In genomic region chr11:20254791-20255190, GRCm38 (mm10) we compare ENCODE assay signal across 28 mouse cellular contexts.
"Had no signal": no experiment of that assay in that cellular context is flagged by ENCODE, and none has a peak within 500 bp of the region (broad histone marks: within the 10 kb centered on the region; RNA-seq: fewer than 3 reads in every experiment).

No protein-coding gene starts in this region.

- H3K9me3 ChIP-seq: limb, embryonic 10.5 days; limb, embryonic 13.5 days; limb, embryonic 15.5 days; liver, embryonic 12.5 days; liver, embryonic 13.5 days; liver, embryonic 15.5 days; lung, embryonic 15.5 days; midbrain, embryonic 10.5 days; midbrain, embryonic 12.5 days; midbrain, embryonic 13.5 days; midbrain, embryonic 15.5 days; neural tube, embryonic 12.5 days had no signal

- H3K36me3 ChIP-seq: limb, embryonic 10.5 days; limb, embryonic 12.5 days; limb, embryonic 13.5 days; limb, embryonic 15.5 days; liver, embryonic 12.5 days; liver, embryonic 13.5 days; liver, embryonic 15.5 days; lung, embryonic 15.5 days; midbrain, embryonic 10.5 days; midbrain, embryonic 12.5 days; midbrain, embryonic 13.5 days; midbrain, embryonic 15.5 days; neural tube, embryonic 12.5 days had no signal

- H3K4me3 ChIP-seq: limb, embryonic 10.5 days; limb, embryonic 12.5 days; limb, embryonic 13.5 days; limb, embryonic 15.5 days; liver, embryonic 12.5 days; liver, embryonic 13.5 days; liver, embryonic 15.5 days; lung, embryonic 15.5 days; megakaryocyte, embryonic 14.5 days; midbrain, embryonic 10.5 days; midbrain, embryonic 12.5 days; midbrain, embryonic 13.5 days; midbrain, embryonic 15.5 days; myocyte; neural tube, embryonic 12.5 days had no signal

- H3K9ac ChIP-seq: limb, embryonic 12.5 days; limb, embryonic 13.5 days; limb, embryonic 15.5 days; liver, embryonic 12.5 days; liver, embryonic 13.5 days; liver, embryonic 14.5 days; liver, embryonic 15.5 days; liver, postnatal 0 days; lung, embryonic 14.5 days; lung, embryonic 15.5 days; midbrain, embryonic 12.5 days; midbrain, embryonic 13.5 days; midbrain, embryonic 15.5 days; neural tube, embryonic 12.5 days had no signal

- H3K27me3 ChIP-seq: limb, embryonic 12.5 days; limb, embryonic 13.5 days; limb, embryonic 15.5 days; liver, embryonic 13.5 days; lung, embryonic 15.5 days; midbrain, embryonic 12.5 days; midbrain, embryonic 13.5 days; midbrain, embryonic 15.5 days; neural tube, embryonic 12.5 days had no signal

- DNase-seq: left cerebral cortex, postnatal 4 days; liver; liver, embryonic 13.5 days; liver, postnatal 0 days; lung, adult 18-20 months; lung, adult 2 months; lung, embryonic 14.5 days; lung, postnatal 10 days; lung, postnatal 14 days; lung, postnatal 36 days; lung, postnatal 4 days; midbrain, embryonic 14.5 days had no signal

- H3K4me1 ChIP-seq: limb, embryonic 15.5 days; midbrain, embryonic 12.5 days; neural tube, embryonic 12.5 days had no signal

- H3K27ac ChIP-seq: limb, embryonic 10.5 days; limb, embryonic 12.5 days; limb, embryonic 13.5 days; limb, embryonic 15.5 days; liver, embryonic 12.5 days; liver, embryonic 13.5 days; liver, embryonic 14.5 days; liver, embryonic 15.5 days; lung, embryonic 15.5 days; macrophage; midbrain, embryonic 10.5 days; midbrain, embryonic 12.5 days; midbrain, embryonic 13.5 days; midbrain, embryonic 15.5 days; neural tube, embryonic 12.5 days had no signal
